Mouse (Mus musculus): ENCODE results near the gene Lrrk2.

- TF ChIP-seq POLR2A (IDR thresholded peaks at IDR 0.05; ENCODE audit: borderline replicate concordance, control insufficient read depth, low read depth, low read length) (no peak), CTCF (IDR thresholded peaks at IDR 0.05; ENCODE audit: control insufficient read depth, insufficient read depth, low read length) (no peak)
Measured at GRCm38 (mm10) chr15:91685880-91686563, 13.0 kb downstream of the Lrrk2 start.

All from bone marrow, adult 2 months (tissue).